Mouse (Mus musculus): ENCODE results near the gene Ctcfl.

DNA sequence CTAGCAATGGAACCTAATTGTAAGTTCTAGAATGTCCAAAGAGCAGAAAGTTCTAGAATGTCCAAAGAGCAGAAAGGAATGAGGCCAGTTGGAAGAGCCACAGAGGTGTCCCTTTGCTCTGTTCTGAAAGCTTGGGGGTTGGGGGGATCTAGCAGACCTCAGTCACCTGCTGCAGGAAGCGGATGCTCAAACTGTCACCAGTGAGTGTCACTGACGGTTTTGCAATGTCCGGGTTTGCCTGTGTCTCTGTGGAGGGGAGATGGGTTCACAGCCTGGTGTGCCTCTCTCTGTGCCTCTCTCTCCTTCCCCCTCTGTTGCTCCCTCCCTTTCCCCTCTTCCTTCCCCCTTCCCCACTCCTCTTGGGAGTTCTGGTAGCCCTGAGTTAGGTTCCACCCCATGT, 36.6 kb downstream of the Ctcfl start:
- TF ChIP-seq POLR2A (IDR thresholded peaks at IDR 0.05; ENCODE audit: extremely low read depth, insufficient read depth, low read length) (no peak), CTCF (IDR thresholded peaks at IDR 0.05; ENCODE audit: extremely low read depth, insufficient read depth, low read length) (no peak)

All from cortical plate, adult 2 months (tissue).